Mouse (Mus musculus) monocyte, adult 59 days (primary cell): ENCODE measurements around the gene Ddx25. TPM values are rescaled to one million over a fixed set of nuclear protein-coding genes. Genes with fewer than 3 reads are reported as not detected.

ENCODE experiments used
- total RNA-seq, 2 experiments: library from RNA; stranded (reverse); gene quantifications; one replicate each; pipeline ENCODE4 v1.2.4; 2023

The Ddx25 gene
- not detected for total RNA-seq

DNA sequence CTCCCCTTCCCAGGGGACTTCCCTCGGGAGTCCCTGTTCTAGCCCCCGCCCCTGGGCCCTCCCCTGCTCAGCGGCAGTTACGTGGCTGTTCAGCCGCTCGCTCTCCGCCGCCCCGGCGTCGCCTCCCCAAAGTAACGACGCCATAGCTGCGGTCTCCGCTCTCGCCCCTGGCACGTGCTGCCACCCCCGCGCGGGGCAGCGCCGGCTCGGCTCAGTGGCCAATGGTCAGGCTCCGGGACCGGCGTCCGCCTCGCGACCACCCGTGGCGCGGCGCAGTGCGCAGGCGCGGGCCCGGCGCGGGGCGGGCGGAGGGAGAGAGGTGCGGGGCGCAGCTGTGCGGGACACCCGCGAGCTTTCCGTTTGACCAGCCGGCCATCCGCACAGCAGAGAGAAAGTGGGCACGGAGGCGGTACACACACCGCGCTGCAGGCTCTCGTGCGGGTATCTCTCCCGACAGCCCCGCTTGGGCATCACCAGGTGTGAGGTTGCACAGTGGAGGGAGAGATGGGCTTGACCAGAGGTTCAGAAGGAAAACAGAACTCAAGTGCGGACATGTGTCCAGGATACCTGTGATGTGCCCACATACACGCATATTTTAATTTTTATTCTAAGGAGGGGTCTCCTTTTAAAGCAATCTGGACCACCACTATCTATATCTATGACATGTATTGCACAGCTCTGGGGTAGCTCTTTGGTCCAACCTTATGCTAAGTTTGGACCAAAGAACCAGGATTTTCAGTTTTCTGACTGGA lies at the start of gene Ddx25, which contains the start of gene Pus3:
Gene Ddx25 (minus strand): TSS at position 272 of the 752 bp plus-strand sequence.
Gene Pus3 (plus strand): TSS at position 339 of the 752 bp plus-strand sequence.

DNA sequence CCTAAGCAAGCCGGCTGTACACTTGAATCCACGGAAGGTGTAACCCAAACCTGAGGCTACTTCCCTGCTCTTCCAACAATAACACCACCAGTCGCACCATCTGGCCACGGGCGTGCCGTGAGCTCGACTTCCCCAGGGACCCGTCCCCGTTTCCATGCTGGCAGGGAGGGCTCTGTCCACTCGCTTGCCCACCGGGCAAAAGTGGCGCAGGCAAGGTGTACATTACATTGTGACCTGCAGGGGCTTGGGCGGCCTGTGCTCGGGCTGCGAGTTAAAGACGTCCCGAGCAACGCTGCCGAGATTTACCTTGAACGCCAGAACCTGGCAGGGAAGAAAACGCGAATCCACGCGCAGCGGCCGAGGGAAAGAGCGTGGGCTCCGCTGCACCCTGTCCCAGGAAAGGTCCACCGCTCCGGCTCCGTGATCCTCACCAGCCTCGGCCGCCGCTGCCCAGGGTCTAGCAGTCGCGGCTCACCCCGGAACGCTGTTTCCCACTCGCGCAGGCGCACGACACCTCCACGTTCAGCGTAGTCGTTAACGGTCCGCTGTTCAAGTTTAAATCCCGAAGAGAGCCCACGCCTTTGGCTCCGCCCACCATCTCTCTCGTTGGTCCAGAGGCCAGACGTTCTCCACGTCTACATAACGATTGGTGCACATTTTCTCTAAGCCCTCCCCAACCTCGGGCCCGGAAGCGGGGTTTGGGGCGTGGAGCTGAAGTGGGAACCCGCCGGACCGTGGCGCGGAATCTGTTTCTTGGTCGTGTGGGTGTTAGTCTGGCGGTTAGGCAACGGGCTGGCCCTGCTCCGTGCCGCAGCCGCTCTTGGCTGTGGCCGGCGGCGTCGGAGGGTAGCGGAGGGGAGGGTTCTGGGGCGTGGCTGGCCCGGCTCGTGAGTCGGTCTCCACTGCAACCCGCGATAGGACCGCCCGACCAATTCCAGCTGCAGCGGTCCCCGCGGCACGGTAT lies 11.5 kb upstream of the Ddx25 start, which contains the start of the genes Pate2 and Hyls1:
Gene Pate2 (plus strand): TSS at position 714 of the 964 bp plus-strand sequence.
Gene Hyls1 (minus strand): TSS at position 828 of the 964 bp plus-strand sequence.

DNA sequence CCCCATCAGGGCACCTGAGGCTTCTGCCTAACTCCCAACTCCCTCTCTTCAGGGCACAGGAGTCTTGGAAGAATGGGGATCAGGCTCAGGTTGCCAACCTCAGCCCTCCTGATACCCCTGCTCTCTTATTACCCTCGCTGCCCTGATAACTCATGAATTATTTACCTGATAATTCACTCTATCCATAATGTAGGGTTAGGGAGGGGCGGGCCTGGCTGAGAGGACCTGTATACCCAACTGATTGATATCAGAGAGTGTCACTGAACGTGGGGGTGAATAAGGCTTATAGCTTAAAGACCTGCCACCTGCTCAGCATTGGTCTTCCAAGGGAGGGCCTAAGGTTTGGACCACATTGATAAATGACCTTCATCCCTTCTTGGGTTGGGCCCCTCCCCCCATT lies 40.2 kb downstream of the Ddx25 start, which contains the start of gene Gm1113:
Gene Gm1113 (minus strand): TSS at position 101 of the 400 bp plus-strand sequence.

Other genes starting within 250 kb of the Ddx25 start
- 1 to 10 TPM; 2.7 to 2.9 TPM for gene Cdon, start 137.4 kb downstream of the Ddx25 start, total RNA-seq
- gene Gm1113, start 40.3 kb downstream of the Ddx25 start, total RNA-seq = not detected
- 1 to 10 TPM; 8.0 to 9.8 TPM for gene Pus3, start 67 bp upstream of the Ddx25 start, total RNA-seq
- gene Pate2, start 11.8 kb upstream of the Ddx25 start, total RNA-seq = not detected
- gene Hyls1, start 11.9 kb upstream of the Ddx25 start, total RNA-seq = 1 to 10 TPM; 4.4 to 5.8 TPM
- not detected for gene Pate4, start 53.4 kb upstream of the Ddx25 start, total RNA-seq
- not detected for gene Pate3, start 89.7 kb upstream of the Ddx25 start, total RNA-seq
- gene Pate1, start 128.9 kb upstream of the Ddx25 start, total RNA-seq = not detected
- gene Gm17677, start 182.5 kb upstream of the Ddx25 start, total RNA-seq = not detected
- not detected for gene Gm17727, start 219.6 kb upstream of the Ddx25 start, total RNA-seq
- not detected for gene Gm27235, start 231.6 kb upstream of the Ddx25 start, total RNA-seq
- not detected for gene D730048I06Rik, start 231.6 kb upstream of the Ddx25 start, total RNA-seq